Mouse (Mus musculus) midbrain, embryonic 13.5 days (tissue): ENCODE measurements around the gene Sf3a1. TPM values are rescaled to one million over a fixed set of nuclear protein-coding genes. Genes with fewer than 3 reads are reported as not detected.
"Not testable (repeated sequence)": the region's sequence is repeated elsewhere in the genome, so short reads cannot be mapped to it uniquely, and the experiment has no call there.

ENCODE experiments used
- ATAC-seq: fragments of 200-750 bp; cut with Nextera tagmentation; 2 replicates; pipeline ENCODE4 v1.8.0; 2017; ENCODE audit warnings: mild to moderate bottlenecking, moderate TSS enrichment, moderate library complexity
- H3K27ac ChIP-seq: fragments of 300-500 bp; sonication (generic); 2 replicates; pipeline ENCODE4 v1.5.1; 2015; ENCODE audit warnings: inconsistent platforms, mild to moderate bottlenecking, moderate library complexity
- H3K27me3 ChIP-seq: fragments of 300-500 bp; sonication (generic); 2 replicates; pipeline ENCODE4 v1.6.1; 2015; ENCODE audit warnings: mild to moderate bottlenecking, inconsistent platforms
- H3K36me3 ChIP-seq: fragments of 300-500 bp; sonication (generic); 2 replicates; pipeline ENCODE4 v1.6.1; 2015; ENCODE audit warnings: mild to moderate bottlenecking, inconsistent platforms
- H3K4me1 ChIP-seq: fragments of 300-500 bp; sonication (generic); replicated peaks from 2 replicates; pipeline ENCODE4 v1.6.1; 2015; ENCODE audit warnings: inconsistent platforms
- H3K4me2 ChIP-seq: fragments of 300-500 bp; sonication (generic); replicated peaks from 2 replicates; pipeline ENCODE4 v1.6.1; 2015; ENCODE audit warnings: moderate library complexity, mild to moderate bottlenecking, inconsistent platforms
- H3K4me3 ChIP-seq: fragments of 300-500 bp; sonication (generic); replicated peaks from 2 replicates; pipeline ENCODE4 v1.5.1; 2015; ENCODE audit warnings: mild to moderate bottlenecking, inconsistent platforms
- H3K9ac ChIP-seq: fragments of 300-500 bp; sonication (generic); replicated peaks from 2 replicates; pipeline ENCODE4 v1.6.1; 2015; ENCODE audit warnings: mild to moderate bottlenecking, inconsistent platforms
- H3K9me3 ChIP-seq: fragments of 300-500 bp; sonication (generic); 2 replicates; pipeline ENCODE4 v1.6.1; 2016; ENCODE audit warnings: mild to moderate bottlenecking, inconsistent platforms
- WGBS: fragments of 180-500 bp; shearing (Covaris S2); methylation state at CpG from one replicate; pipeline ENCODE4 v1.1.7; 2015; 5-methylcytosine and 5-hydroxymethylcytosine counted together
- polyA plus RNA-seq: library from polyadenylated mRNA; unstranded; fragments of >200 nt; fragmentation: Nextera tagmentation; extraction: Ambion mirVana; gene quantifications from 2 replicates; pipeline ENCODE4 v1.2.1, GENCODE M21; 2015

Sf3a1 gene
- 65.8 and 66.7 TPM in 2 replicates for polyA plus RNA-seq

DNA sequence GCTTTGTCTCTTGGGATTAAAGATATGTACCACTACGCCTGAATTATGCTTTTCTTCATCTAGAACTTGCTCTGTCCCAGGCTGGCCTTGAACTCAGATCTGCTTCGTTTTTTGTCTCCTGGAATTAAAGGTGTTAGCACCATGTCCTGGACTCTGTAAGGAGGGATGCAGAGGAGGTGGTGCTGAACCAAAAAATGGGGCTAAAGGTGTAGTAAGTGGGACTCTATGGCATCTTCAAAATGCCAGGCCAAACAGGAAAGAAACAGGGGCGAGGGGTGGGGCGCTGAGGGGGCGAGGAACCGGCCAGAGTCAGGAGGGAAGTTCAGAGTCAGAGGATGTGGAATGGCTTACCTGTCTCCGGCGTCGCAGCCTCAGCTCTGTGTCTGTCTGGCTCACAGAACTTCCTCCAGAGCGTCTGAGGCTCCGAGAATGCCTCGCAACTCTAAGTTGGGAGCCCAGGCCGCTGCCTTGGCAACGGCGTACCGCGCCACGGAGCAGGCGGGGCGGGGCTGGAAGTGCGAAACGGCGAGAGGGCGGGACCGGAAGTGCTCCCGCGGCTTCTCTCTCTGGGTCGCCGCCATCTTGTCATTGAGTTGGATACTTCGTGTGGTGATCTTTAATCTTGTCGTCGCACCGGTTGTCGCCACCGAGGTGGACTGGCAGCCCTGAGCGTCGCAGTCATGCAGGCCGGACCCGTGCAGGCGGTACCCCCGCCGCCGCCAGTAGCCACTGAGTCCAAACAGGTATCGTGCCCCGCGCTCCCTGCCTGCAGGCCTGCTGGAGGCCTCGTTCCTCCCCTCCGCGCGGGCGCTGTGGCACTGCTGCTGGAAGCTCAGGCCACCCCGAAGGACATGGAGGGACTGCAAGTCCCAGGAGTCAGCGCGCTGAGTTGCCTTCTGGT, at the start of gene Sf3a1, which contains the start of gene Ccdc157:
TSS of gene Sf3a1 (plus strand) at position 543 of the 901 bp plus-strand sequence.
TSS of gene Ccdc157 (minus strand) at position 486 of the 901 bp plus-strand sequence.
- peak; percentile 98 for ATAC-seq
- no peaks in the 10 kb centered on the region for H3K27me3 ChIP-seq
- 2% methylated on average over 54 of the region's 54 CpGs for WGBS
- peaks cover 35% of the 10 kb centered on the region for H3K36me3 ChIP-seq
- H3K4me2 ChIP-seq, result peak within 1 kb of the TSS; percentile 86
- H3K9me3 ChIP-seq, result no peaks in the 10 kb centered on the region
- peak within 1 kb of the TSS; percentile 93 for H3K27ac ChIP-seq
- H3K4me1 ChIP-seq, result peaks cover 55% of the 10 kb centered on the region
- H3K9ac ChIP-seq, result peak within 1 kb of the TSS; percentile 91
- H3K4me3 ChIP-seq, result peak within 1 kb of the TSS; percentile 91

DNA sequence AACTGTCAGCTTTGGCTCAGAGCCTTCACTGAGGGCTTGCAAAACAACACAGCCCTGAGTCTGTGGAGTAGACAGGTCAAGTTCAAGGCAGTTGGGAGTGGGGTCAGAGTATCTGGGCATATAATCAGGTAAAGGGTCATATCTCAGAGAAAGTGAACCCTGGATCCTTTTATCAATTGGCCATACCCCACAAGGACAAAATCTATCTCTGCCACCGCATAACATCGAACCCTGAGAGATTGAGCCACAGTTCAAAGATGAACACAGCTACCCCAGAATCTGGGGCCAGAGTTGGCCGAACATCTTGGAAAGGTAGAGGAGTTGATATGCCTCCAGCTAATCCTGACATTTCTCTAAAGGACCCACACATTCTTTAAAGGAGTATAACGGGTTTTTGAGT, 48.1 kb upstream of the Sf3a1 start:
- 92% methylated on average over 4 of the region's 4 CpGs for WGBS

GRCm38 (mm10) chr11:4112861-4113260, 47.3 kb upstream of the Sf3a1 start:
- peaks cover 10% of the 10 kb centered on the region for H3K4me1 ChIP-seq
- no peak overlapping the region for H3K27ac ChIP-seq
- no peak for ATAC-seq
- H3K27me3 ChIP-seq, result peaks cover 12% of the 10 kb centered on the region
- peaks cover 19% of the 10 kb centered on the region for H3K36me3 ChIP-seq
- H3K9ac ChIP-seq, result no peak overlapping the region
- no peak overlapping the region for H3K4me3 ChIP-seq
- 84% methylated on average over 6 of the region's 6 CpGs for WGBS
- H3K9me3 ChIP-seq, result no peaks in the 10 kb centered on the region
- no peak overlapping the region for H3K4me2 ChIP-seq

More for the DNA sequence above, 48.1 kb upstream of the Sf3a1 start:
- Histone ChIP-seq H3K4me3 (no peak overlapping the region), H3K27me3 (0 out of 2 replicates have a peak, but pooled peaks cover 3% of the 10 kb centered on the region), H3K9me3 (no peaks in the 10 kb centered on the region), H3K36me3 (peaks cover 19% of the 10 kb centered on the region), H3K4me2 (no peak overlapping the region), H3K27ac (no peak overlapping the region), H3K4me1 (0 out of 2 replicates have a peak, but pooled peaks cover 2% of the 10 kb centered on the region), H3K9ac (no peak overlapping the region)
- ATAC-seq, result no peak

DNA sequence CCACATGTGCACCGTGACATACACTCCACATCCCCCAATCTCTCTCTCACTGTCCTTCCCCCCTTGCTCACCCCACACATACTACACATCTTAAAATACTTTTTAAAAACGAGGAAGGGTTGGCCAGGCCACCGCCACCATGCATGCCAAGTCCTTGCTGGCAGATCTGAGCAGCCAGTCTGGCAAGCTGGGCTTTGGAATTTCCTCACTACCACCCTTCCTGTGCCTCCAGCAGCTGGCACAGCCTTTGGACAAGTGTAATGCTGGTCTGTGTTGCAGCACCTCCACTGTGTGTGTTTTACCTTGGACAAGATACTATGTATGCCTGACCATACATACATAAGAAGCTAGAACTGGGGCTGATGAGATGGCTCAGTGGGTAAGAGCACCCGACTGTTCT, 46.7 kb upstream of the Sf3a1 start:
- 84% methylated on average over 4 of the region's 4 CpGs for WGBS
- ATAC-seq, result no peak
- no peak overlapping the region for H3K9ac ChIP-seq

DNA sequence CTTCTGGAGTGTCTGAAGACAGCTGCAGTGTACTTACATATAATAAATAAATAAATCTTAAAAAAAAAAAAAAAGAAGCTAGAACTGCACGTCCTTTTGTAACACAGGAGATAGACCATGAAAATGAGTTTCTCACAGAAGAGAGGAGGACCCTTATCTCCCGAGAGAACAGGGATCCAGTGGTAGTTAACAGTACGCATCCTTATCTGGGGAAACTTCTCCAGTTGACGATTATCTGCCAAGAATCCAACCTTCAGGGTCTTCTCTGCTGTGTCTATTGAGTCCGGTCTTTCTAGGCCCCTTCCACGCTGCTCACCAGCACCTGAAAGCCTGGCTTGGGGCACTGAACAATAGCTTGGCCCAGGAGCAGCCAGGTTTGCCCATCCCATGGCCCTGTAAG, 46.2 kb upstream of the Sf3a1 start:
- H3K4me3 ChIP-seq, result no peak overlapping the region
- no peak for ATAC-seq
- no peak overlapping the region for H3K4me2 ChIP-seq
- peaks cover 10% of the 10 kb centered on the region for H3K36me3 ChIP-seq
- H3K27ac ChIP-seq, result no peak overlapping the region
- peaks cover 19% of the 10 kb centered on the region for H3K4me1 ChIP-seq
- H3K9ac ChIP-seq, result no peak overlapping the region
- peaks cover 15% of the 10 kb centered on the region for H3K27me3 ChIP-seq
- WGBS, result 89% methylated on average over 6 of the region's 6 CpGs
- no peaks in the 10 kb centered on the region for H3K9me3 ChIP-seq

More for the DNA sequence above, 46.7 kb upstream of the Sf3a1 start:
- H3K4me1 ChIP-seq, result peaks cover 15% of the 10 kb centered on the region
- peaks cover 15% of the 10 kb centered on the region for H3K36me3 ChIP-seq
- peaks cover 15% of the 10 kb centered on the region for H3K27me3 ChIP-seq
- no peak overlapping the region for H3K27ac ChIP-seq
- no peak overlapping the region for H3K4me2 ChIP-seq
- H3K9me3 ChIP-seq, result no peaks in the 10 kb centered on the region
- H3K4me3 ChIP-seq, result no peak overlapping the region

GRCm38 (mm10) chr11:4114541-4114940, 45.6 kb upstream of the Sf3a1 start:
- Histone ChIP-seq H3K27me3 (peaks cover 20% of the 10 kb centered on the region), H3K4me1 (peaks cover 20% of the 10 kb centered on the region), H3K36me3 (peaks cover 10% of the 10 kb centered on the region)
- H3K4me2 ChIP-seq, H3K9me3 ChIP-seq, ATAC-seq, H3K27ac ChIP-seq, H3K4me3 ChIP-seq, H3K9ac ChIP-seq: not testable (repeated sequence)
- WGBS, result 73% methylated on average over 6 of the region's 6 CpGs

DNA sequence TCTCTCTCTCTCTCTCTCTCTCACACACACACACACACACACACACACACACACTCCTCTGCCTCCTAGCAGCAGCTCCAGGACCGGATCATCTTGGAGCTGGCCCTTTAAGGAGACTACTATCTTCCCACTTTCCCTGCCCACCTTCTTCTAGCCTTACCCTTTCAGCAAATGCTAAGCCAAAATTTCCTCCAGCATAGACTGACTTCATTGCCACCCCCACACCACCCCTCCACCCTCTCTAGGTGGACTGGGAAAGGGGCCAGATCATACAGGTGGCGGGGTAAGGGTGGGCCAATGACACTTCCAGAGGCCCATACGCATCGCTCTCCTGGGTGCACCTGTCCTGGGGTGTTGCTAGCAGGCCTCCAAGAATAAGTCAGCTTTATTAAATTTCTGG, 44.7 kb upstream of the Sf3a1 start:
- no peak overlapping the region for H3K4me3 ChIP-seq
- WGBS, result 93% methylated on average over 4 of the region's 4 CpGs
- H3K4me1 ChIP-seq, result peaks cover 20% of the 10 kb centered on the region
- no peak overlapping the region for H3K9ac ChIP-seq
- H3K36me3 ChIP-seq, result peaks cover 8% of the 10 kb centered on the region
- no peak overlapping the region for H3K27ac ChIP-seq
- ATAC-seq, result no peak
- H3K4me2 ChIP-seq, result no peak overlapping the region
- H3K9me3 ChIP-seq, result no peaks in the 10 kb centered on the region
- peaks cover 28% of the 10 kb centered on the region for H3K27me3 ChIP-seq

DNA sequence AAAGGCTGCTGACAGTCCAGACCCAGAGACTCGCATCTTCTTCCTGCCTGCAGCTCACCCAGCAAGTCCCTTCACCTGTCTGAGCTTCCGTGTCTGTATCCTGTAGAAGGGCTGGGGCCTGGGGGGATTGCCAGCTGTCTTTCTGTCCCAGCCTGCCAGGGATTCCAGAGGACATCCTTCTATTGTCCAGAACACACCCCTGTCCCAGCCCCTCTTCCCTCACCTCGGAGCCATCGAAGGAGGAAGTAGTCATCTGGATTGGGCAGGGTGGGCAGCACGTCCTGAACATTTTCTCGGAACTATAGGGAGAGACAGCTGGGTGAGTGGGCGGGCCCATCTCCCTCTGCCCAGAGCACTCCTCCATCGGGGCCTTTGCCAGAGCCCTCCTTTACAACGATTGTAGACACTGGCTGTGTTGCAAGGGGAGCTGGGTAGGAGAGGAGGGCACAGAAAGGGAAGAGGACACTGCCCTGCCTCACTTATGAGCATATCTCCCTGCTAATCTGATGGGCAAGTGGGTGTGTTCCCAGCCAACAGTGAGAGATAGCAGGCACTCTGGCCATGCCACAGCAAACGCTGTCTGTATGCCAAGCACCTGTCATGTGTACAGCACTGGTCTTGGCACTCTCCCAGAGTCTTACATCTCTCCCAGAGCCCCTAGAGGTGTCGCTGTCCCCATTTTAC, 43.5 kb upstream of the Sf3a1 start:
- ATAC-seq, result no peak
- H3K36me3 ChIP-seq, result no peaks in the 10 kb centered on the region
- H3K27ac ChIP-seq, result no peak overlapping the region
- peaks cover 20% of the 10 kb centered on the region for H3K4me1 ChIP-seq
- H3K9ac ChIP-seq, result no peak overlapping the region
- 66% methylated on average over 11 of the region's 11 CpGs for WGBS
- H3K4me2 ChIP-seq, result no peak overlapping the region
- H3K4me3 ChIP-seq, result no peak overlapping the region
- H3K9me3 ChIP-seq, result no peaks in the 10 kb centered on the region
- H3K27me3 ChIP-seq, result peaks cover 28% of the 10 kb centered on the region

DNA sequence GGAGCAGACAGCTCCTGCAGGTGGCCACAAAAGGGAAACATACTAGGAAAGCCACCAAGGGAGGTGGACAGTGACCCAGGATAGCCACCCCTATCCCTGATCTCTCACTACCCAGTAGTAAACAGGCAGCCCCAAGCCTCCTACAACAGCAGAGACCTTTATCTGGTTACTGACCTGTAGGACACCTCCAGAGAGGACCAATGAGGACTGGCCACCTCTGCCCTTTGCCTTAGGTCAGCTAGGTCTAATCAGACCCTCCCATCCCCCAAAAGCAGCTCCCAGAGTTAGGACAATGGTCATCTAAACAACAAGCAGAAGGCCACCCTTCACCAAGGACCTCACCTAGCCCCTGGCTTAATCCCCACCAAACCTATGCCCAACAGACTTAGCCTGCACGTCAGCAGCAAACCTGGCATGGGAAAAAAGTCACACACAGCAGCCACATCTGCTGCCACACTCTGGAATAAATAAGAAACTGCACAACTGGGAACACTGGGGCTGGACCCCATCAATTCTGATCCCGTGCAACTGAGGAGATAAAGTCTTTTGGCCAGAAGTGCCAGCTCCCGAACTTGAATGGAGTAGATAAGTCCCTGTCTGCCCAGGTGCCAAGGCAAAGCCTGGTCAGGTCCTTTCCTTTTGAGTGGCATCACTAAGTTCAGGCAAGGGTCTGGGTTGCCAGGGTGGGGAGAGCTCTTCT, 42.6 kb upstream of the Sf3a1 start:
- Histone ChIP-seq H3K9ac (peak overlapping the region; percentile 81), H3K27me3 (peaks cover 28% of the 10 kb centered on the region), H3K4me1 (peaks cover 20% of the 10 kb centered on the region), H3K4me2 (peak overlapping the region; percentile 88), H3K36me3 (no peaks in the 10 kb centered on the region), H3K27ac (no peak overlapping the region), H3K4me3 (peak overlapping the region; percentile 62), H3K9me3 (no peaks in the 10 kb centered on the region)
- 30% methylated on average over 3 of the region's 3 CpGs for WGBS
- ATAC-seq, result peak; percentile 8; the same call in 1 of the 2 replicates

DNA sequence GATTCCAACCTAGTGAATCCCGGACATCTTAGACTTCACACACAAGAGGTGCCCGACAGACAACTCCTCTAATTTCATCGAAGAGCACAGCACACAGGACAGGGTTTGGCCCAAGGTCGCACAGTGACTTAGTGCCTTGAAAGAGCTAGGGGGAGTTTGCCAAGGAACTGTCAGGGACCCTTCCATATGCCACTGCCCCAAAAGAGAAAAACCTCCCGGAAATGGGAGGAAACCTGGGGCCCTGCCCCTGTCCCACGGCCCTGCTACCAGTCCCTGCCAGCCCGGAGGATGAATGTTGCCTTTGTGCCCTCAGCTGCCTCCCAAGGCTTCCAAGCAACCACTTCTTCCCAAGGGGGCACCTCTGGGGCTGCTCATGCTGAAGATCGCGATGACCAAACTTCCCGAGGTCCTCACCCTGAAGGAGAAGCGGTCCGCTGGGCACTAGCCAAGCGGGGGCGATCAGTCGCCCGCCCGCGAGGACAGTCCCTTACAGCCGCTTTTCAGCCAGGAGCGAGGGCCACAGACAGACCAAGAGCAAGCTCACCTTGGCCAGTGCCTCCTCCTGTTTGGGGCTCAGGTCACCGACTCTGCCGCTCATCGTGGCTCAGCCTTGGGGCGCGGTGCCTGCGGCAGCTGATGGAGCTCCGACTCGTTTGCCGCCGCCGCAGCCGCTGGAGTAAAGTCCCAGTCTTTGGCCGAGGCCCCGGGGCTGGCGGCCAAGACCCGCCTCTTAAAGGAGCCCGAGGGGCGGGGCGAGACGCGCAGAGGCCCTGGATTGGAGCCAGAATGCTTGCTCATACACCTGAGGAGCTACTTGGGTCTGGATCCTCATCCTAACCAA, 41.8 kb upstream of the Sf3a1 start:
- peak overlapping the region; percentile 5; the same call in 1 of the 2 replicates for H3K27ac ChIP-seq

GRCm38 (mm10) chr11:4119635-4120034, 40.5 kb upstream of the Sf3a1 start:
- no peak overlapping the region for H3K4me2 ChIP-seq
- no peak for ATAC-seq
- no peaks in the 10 kb centered on the region for H3K36me3 ChIP-seq
- H3K9ac ChIP-seq, result no peak overlapping the region
- no peak overlapping the region for H3K27ac ChIP-seq
- H3K27me3 ChIP-seq, result peaks cover 28% of the 10 kb centered on the region
- 86% methylated on average over 5 of the region's 5 CpGs for WGBS
- H3K9me3 ChIP-seq, result no peaks in the 10 kb centered on the region
- H3K4me3 ChIP-seq, result no peak overlapping the region
- peaks cover 20% of the 10 kb centered on the region for H3K4me1 ChIP-seq

More for the DNA sequence above, 41.8 kb upstream of the Sf3a1 start:
- WGBS, result 3% methylated on average over 41 of the region's 41 CpGs
- Histone ChIP-seq H3K4me2 (peak overlapping the region; percentile 88), H3K36me3 (no peaks in the 10 kb centered on the region), H3K27me3 (peaks cover 28% of the 10 kb centered on the region), H3K9me3 (no peaks in the 10 kb centered on the region), H3K4me3 (peak overlapping the region; percentile 62), H3K9ac (peak overlapping the region; percentile 81), H3K4me1 (peaks cover 20% of the 10 kb centered on the region)
- ATAC-seq, result peak; percentile 61
